Mouse (Mus musculus) MEL (cell line): ENCODE results near the gene Tmtc4.

ENCODE experiments used
- BHLHE40 ChIP-seq: IDR thresholded peaks from 2 replicates; pipeline ENCODE4 v1.6.1; 2012; ENCODE audit warnings: low read depth, mild to moderate bottlenecking, inconsistent platforms, low read length, improper control_type of control experiment, borderline replicate concordance
- CTCF ChIP-seq, 3 experiments: IDR thresholded peaks in 2 of 3; conservative IDR thresholded peaks in 1 of 3; 2 replicates each; pipeline ENCODE4 v1.5.1; 2011 to 2012; ENCODE audit warnings: low read length in 3 of 3, low read depth in 2 of 3, mild to moderate bottlenecking in 2 of 3, improper control_type of control experiment in 1 of 3, inconsistent platforms in 1 of 3, mixed read lengths in 1 of 3, moderate library complexity in 1 of 3; ENCODE audit not compliant: control insufficient read depth in 1 of 3, insufficient read depth in 1 of 3, poor library complexity in 1 of 3, severe bottlenecking in 1 of 3
- POLR2A ChIP-seq, 2 experiments: IDR thresholded peaks; 2 replicates each; pipeline ENCODE4 v1.6.1; 2011 to 2012; ENCODE audit warnings: low read length in 2 of 2, mild to moderate bottlenecking in 2 of 2, control low read depth in 1 of 2, improper control_type of control experiment in 1 of 2, low read depth in 1 of 2, moderate library complexity in 1 of 2; ENCODE audit not compliant: control insufficient read depth in 1 of 2, insufficient read depth in 1 of 2, poor library complexity in 1 of 2
- RCOR1 ChIP-seq: IDR thresholded peaks from 2 replicates; pipeline ENCODE4 v1.6.1; 2012; ENCODE audit warnings: low read depth, mild to moderate bottlenecking, inconsistent platforms, low read length, improper control_type of control experiment
- SIN3A ChIP-seq: IDR thresholded peaks from 2 replicates; pipeline ENCODE4 v1.6.1; 2012; ENCODE audit warnings: low read length, improper control_type of control experiment, inconsistent platforms
- SMC3 ChIP-seq: IDR thresholded peaks from 2 replicates; pipeline ENCODE4 v1.6.1; 2011; ENCODE audit warnings: low read depth, low read length, improper control_type of control experiment
- TCF12 ChIP-seq: IDR thresholded peaks from 2 replicates; pipeline ENCODE4 v1.6.1; 2014; ENCODE audit warnings: low read depth, mild to moderate bottlenecking, inconsistent platforms, low read length, improper control_type of control experiment, moderate library complexity
- ZNF384 ChIP-seq: IDR thresholded peaks from 2 replicates; pipeline ENCODE4 v1.6.1; 2012; ENCODE audit warnings: low read depth, mild to moderate bottlenecking, inconsistent platforms, low read length, improper control_type of control experiment

DNA sequence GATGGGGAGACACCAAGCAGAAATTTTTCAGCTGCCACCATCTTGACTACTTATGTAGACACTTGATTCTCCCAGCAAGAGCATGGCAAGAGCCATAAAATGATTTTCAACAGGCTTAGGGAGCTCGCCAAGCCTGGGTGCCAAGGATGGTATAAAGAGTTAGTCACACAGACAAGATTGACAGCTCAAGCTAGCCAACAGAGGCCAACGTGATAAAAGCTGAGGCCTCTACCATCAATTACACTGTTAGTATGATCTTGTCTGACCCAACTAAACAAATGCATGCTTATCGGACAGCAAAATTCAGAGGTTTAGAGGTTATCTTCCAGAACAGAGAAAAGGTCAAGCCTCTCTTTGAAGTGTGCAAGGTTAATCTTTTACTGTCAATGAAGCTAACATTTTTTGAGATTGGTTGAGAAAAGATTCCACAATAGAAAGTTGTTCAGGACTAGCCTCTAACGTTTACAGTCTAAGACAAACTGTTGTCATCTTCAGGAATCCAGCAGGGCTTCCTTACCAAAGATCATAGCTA is 6.8 kb upstream of the Tmtc4 start:
- TF ChIP-seq RCOR1: no peak
- TF ChIP-seq BHLHE40: no peak
- no peak for TF ChIP-seq ZNF384
- TF ChIP-seq SIN3A: no peak
- TF ChIP-seq CTCF (IDR thresholded peaks at IDR 0.05 in 2 of 3, conservative IDR thresholded peaks at IDR 0.05 in 1 of 3; ENCODE audit: control insufficient read depth in 1 of 3, insufficient read depth in 1 of 3, low read depth in 2 of 3, low read length in 3 of 3, poor library complexity in 1 of 3, severe bottlenecking in 1 of 3): no peak
- no peak for TF ChIP-seq POLR2A (IDR thresholded peaks at IDR 0.05; ENCODE audit: control insufficient read depth in 1 of 2, insufficient read depth in 1 of 2, low read depth in 1 of 2, low read length in 2 of 2, poor library complexity in 1 of 2)
- TF ChIP-seq TCF12: no peak
- no peak for TF ChIP-seq SMC3
